Mouse (Mus musculus): ENCODE results near the gene 1500009C09Rik. TPM values are rescaled to one million over a fixed set of nuclear protein-coding genes. Genes with fewer than 3 reads are reported as not detected.

1500009C09Rik gene
- total RNA-seq (2021): 100 to 1,000 TPM; 100 to 113 TPM
- long read RNA-seq, transcript 1500009C09Rik-202 (2 exons, 1,552 nt): major isoform, 9 of 17 reads
- long read RNA-seq, partial matches to known transcripts: 0 of 17 reads
- long read RNA-seq, other reads (novel, unspliced or antisense): 8 of 17 reads

GRCm38 (mm10) chr15:82252097-82252496 lies at the start of gene 1500009C09Rik:
Gene 1500009C09Rik, plus strand, starts transcription at chr15:82252397.
- no peak for DNase-seq (ENCODE audit: low spot score in 2 of 2)

- no peak for DNase-seq (ENCODE audit: low spot score in 2 of 2)
These were observed 49.1 kb upstream of the 1500009C09Rik start for GRCm38 (mm10) chr15:82203090-82203489.

GRCm38 (mm10) chr15:82203611-82204351 lies 48.4 kb upstream of the 1500009C09Rik start:
- no peak for DNase-seq (ENCODE audit: low spot score in 2 of 2)

- no peak for DNase-seq (ENCODE audit: low spot score in 2 of 2)
These were observed 47.4 kb upstream of the 1500009C09Rik start for GRCm38 (mm10) chr15:82204680-82205371.

- peak in 1 of 2 experiments; percentile 52 for DNase-seq (ENCODE audit: low spot score in 2 of 2)
These were observed 45.7 kb upstream of the 1500009C09Rik start for GRCm38 (mm10) chr15:82206365-82207104.

- DNase-seq (ENCODE audit: low spot score in 2 of 2): no peak
These were observed 45.1 kb upstream of the 1500009C09Rik start for GRCm38 (mm10) chr15:82207105-82207459.

- DNase-seq (ENCODE audit: low spot score in 2 of 2): no peak
These were observed 44.5 kb upstream of the 1500009C09Rik start for GRCm38 (mm10) chr15:82207504-82208219.

- DNase-seq (ENCODE audit: low spot score in 2 of 2): no peak
These were observed 43.9 kb upstream of the 1500009C09Rik start for GRCm38 (mm10) chr15:82208307-82208706.

- no peak for DNase-seq (ENCODE audit: low spot score in 2 of 2)
These were observed 42.7 kb upstream of the 1500009C09Rik start for GRCm38 (mm10) chr15:82209295-82210050.

- DNase-seq (ENCODE audit: low spot score in 2 of 2): no peak
These were observed 41.4 kb upstream of the 1500009C09Rik start for GRCm38 (mm10) chr15:82210801-82211200.

- DNase-seq (ENCODE audit: low spot score in 2 of 2): no peak
These were observed 40.9 kb upstream of the 1500009C09Rik start for GRCm38 (mm10) chr15:82211281-82211680.

GRCm38 (mm10) chr15:82211911-82212751 lies 40.1 kb upstream of the 1500009C09Rik start:
- DNase-seq (ENCODE audit: low spot score in 2 of 2): no peak

GRCm38 (mm10) chr15:82212752-82213063 lies 39.5 kb upstream of the 1500009C09Rik start, which contains the start of gene Shisa8:
Gene Shisa8, minus strand, starts transcription at chr15:82212815.
- DNase-seq (ENCODE audit: low spot score in 2 of 2): no peak

GRCm38 (mm10) chr15:82213222-82213621 lies 39.0 kb upstream of the 1500009C09Rik start:
- DNase-seq (ENCODE audit: low spot score in 2 of 2): no peak

GRCm38 (mm10) chr15:82215332-82216046 lies 36.7 kb upstream of the 1500009C09Rik start:
- DNase-seq (ENCODE audit: low spot score in 2 of 2): no peak

- DNase-seq (ENCODE audit: low spot score in 2 of 2): no peak
These were observed 35.9 kb upstream of the 1500009C09Rik start for GRCm38 (mm10) chr15:82216142-82216827.

GRCm38 (mm10) chr15:82217039-82217438 lies 35.2 kb upstream of the 1500009C09Rik start:
- DNase-seq (ENCODE audit: low spot score in 2 of 2): no peak

- DNase-seq (ENCODE audit: low spot score in 2 of 2): no peak
These were observed 34.2 kb upstream of the 1500009C09Rik start for GRCm38 (mm10) chr15:82217980-82218379.
